ENCODE assay signal across 8 mouse cellular contexts in the genomic region with DNA sequence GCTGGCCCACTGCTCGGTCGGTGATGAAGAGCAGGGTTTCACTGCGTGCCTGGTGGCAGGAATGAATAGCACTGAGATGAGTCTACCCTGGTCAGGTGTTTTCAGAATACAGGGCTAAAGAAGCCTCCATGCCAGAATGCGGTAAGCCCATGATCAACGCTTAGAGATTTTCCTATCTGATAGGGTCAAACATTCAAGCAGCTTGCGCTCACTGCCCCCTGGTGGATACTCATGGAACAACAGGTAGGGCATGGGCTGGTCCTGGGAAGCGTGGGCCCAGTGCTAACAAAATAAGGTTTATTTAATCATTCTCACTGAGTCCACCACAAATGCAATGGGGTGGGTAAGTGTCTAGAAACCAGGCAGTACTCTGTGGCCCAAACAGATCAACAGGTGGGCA. TPM values are rescaled to one million over a fixed set of nuclear protein-coding genes. Genes with fewer than 3 reads are reported as not detected.
DNase-seq lines count a peak whose midpoint lies in the region; ATAC-seq and TF ChIP-seq lines count a peak whose summit lies in the region.

No protein-coding gene starts in this region.

- no peak for ATAC-seq in liver, embryonic 14.5 days (ENCODE audit: insufficient read depth)
- ATAC-seq in neutrophil, adult 5-6 weeks (ENCODE audit: extremely low read depth, insufficient number of reproducible peaks, low FRiP score, poor library complexity, severe bottlenecking), result peak; percentile 65; the same call in 1 of the 2 replicates

- TF ChIP-seq CTCF in liver, embryonic 14.5 days (IDR thresholded peaks at IDR 0.05; ENCODE audit: low read depth), result peak; percentile 97
- TF ChIP-seq CTCF in thymus, adult 2 months (IDR thresholded peaks at IDR 0.05; ENCODE audit: borderline replicate concordance, control insufficient read depth, extremely low read depth, insufficient read depth, low read length, poor library complexity), result peak; percentile 83; the same call in 1 of the 2 replicates

- no peak for TF ChIP-seq POLR2A in thymus, adult 2 months (IDR thresholded peaks at IDR 0.05; ENCODE audit: control insufficient read depth, extremely low read depth, insufficient read depth, low read length, poor library complexity)

- 31% methylated on average over 7 of the region's 7 CpGs for WGBS in liver, embryonic 14.5 days (ENCODE audit: insufficient replicate concordance)
- 35% methylated on average over 7 of the region's 7 CpGs for WGBS in thymus, adult 2 months

- TF ChIP-seq EP300 in liver, embryonic 14.5 days (IDR thresholded peaks at IDR 0.05; ENCODE audit: low read depth), result no peak

- no peaks in the 10 kb centered on the region for H3K36me3 ChIP-seq in liver, embryonic 14.5 days (replicated peaks; ENCODE audit: control insufficient read depth, insufficient read depth, low read depth)
- no peaks in the 10 kb centered on the region for H3K36me3 ChIP-seq in thymus, adult 2 months (ENCODE audit: control insufficient read depth, insufficient read depth, low read length)

- H3K9me3 ChIP-seq in liver, embryonic 14.5 days (ENCODE audit: control insufficient read depth, low read length), result no peaks in the 10 kb centered on the region

- no peaks in the 10 kb centered on the region for H3K27me3 ChIP-seq in liver, embryonic 14.5 days (ENCODE audit: control insufficient read depth, insufficient read depth, low read length)
- H3K27me3 ChIP-seq in thymus, adult 2 months (ENCODE audit: control insufficient read depth, insufficient read depth, low read length), result no peaks in the 10 kb centered on the region

- no peak overlapping the region for H3K9ac ChIP-seq in liver, embryonic 14.5 days (replicated peaks)

- no peaks in the 10 kb centered on the region for H3K4me1 ChIP-seq in liver, embryonic 14.5 days (replicated peaks; ENCODE audit: control insufficient read depth in 2 of 2, insufficient read depth in 2 of 2, low read length in 1 of 2)
- no peaks in the 10 kb centered on the region for H3K4me1 ChIP-seq in thymus, adult 2 months (replicated peaks; ENCODE audit: control insufficient read depth, insufficient read depth, low read length)

- no peak overlapping the region for H3K4me3 ChIP-seq in liver, embryonic 14.5 days (ENCODE audit: insufficient read depth in 1 of 2, low read depth in 2 of 2, low read length in 2 of 2)
- no peak overlapping the region for H3K4me3 ChIP-seq in thymus, adult 2 months (ENCODE audit: control insufficient read depth, insufficient read depth, low read length)

- no peak overlapping the region for H3K4me2 ChIP-seq in liver, embryonic 14.5 days (ENCODE audit: low read depth)

- no peak overlapping the region for H3K27ac ChIP-seq in liver, embryonic 14.5 days
- H3K27ac ChIP-seq in thymus, adult 2 months (ENCODE audit: control insufficient read depth, insufficient read depth, low read length), result no peak overlapping the region

- DNase-seq in CD4-positive, CD25-positive, alpha-beta regulatory T cell, adult 2 months (ENCODE audit: low read depth, low spot score), result peak; percentile 84
- DNase-seq in adrenal gland, postnatal 10 days, result peak; percentile 89
- DNase-seq in embryo, embryonic 11.5 days (ENCODE audit: low read depth, low spot score), result peak; percentile 57
- DNase-seq in heart, adult 9 months (ENCODE audit: low spot score in 2 of 2), result peak; percentile 52 to 60
- DNase-seq in kidney, postnatal 10 days, result peak; percentile 88
- peak; percentile 24 to 36 (median 31) for DNase-seq in liver, embryonic 14.5 days (ENCODE audit: low read depth in 3 of 3, low spot score in 3 of 3)
- DNase-seq in thymus, adult 2 months, result peak; percentile 72

RNA-seq across cellular contexts. Expression of a gene that starts 18.6 kb away (rescaled TPM):
- total RNA-seq in adrenal gland, postnatal 10 days (2021), result 10 to 100 TPM; 11.7 to 12.1 TPM
- 0.18 and 0.41 TPM in 2 replicates for polyA plus RNA-seq in liver, embryonic 14.5 days (2012; rRNA removed)
- 0.20 and 0.32 TPM in 2 replicates for polyA plus RNA-seq in liver, embryonic 14.5 days (2014; fragmentation: Nextera tagmentation; extraction: Ambion mirVana)
- not detected in 2 replicates for total RNA-seq in neutrophil, adult 5-6 weeks (2017)
- 1.5 and 3.0 TPM in 2 replicates for polyA plus RNA-seq in thymus, adult 2 months (2012; rRNA removed)

RNA-seq across cellular contexts. Expression of a gene that starts 35.9 kb away (rescaled TPM):
- 1 to 10 TPM; 8.4 to 9.9 TPM for total RNA-seq in adrenal gland, postnatal 10 days (2021)
- 0.79 and 0.91 TPM in 2 replicates for polyA plus RNA-seq in liver, embryonic 14.5 days (2012; rRNA removed)
- 1.2 and 1.5 TPM in 2 replicates for polyA plus RNA-seq in liver, embryonic 14.5 days (2014; fragmentation: Nextera tagmentation; extraction: Ambion mirVana)
- not detected in 2 replicates for total RNA-seq in neutrophil, adult 5-6 weeks (2017)
- 9.4 and 10.3 TPM in 2 replicates for polyA plus RNA-seq in thymus, adult 2 months (2012; rRNA removed)

RNA-seq across cellular contexts. Expression of a gene that starts 59.1 kb away (rescaled TPM):
- 10 to 100 TPM; 36.4 to 38.6 TPM for total RNA-seq in adrenal gland, postnatal 10 days (2021)
- 2.1 and 4.9 TPM in 2 replicates for polyA plus RNA-seq in liver, embryonic 14.5 days (2012; rRNA removed)
- polyA plus RNA-seq in liver, embryonic 14.5 days (2014; fragmentation: Nextera tagmentation; extraction: Ambion mirVana), result 20.8 and 24.1 TPM in 2 replicates
- total RNA-seq in neutrophil, adult 5-6 weeks (2017), result 131 and 142 TPM in 2 replicates
- 4.1 and 4.5 TPM in 2 replicates for polyA plus RNA-seq in thymus, adult 2 months (2012; rRNA removed)

Comparison
In these comparisons a context has a peak if more than half of its experiments do, and no peak if none do; other contexts are left out.
1. DNase-seq: peak in every context shown above with its lines; median percentile 89 in adrenal gland, postnatal 10 days; 88 in kidney, postnatal 10 days; 84 in CD4-positive, CD25-positive, alpha-beta regulatory T cell, adult 2 months; 72 in thymus, adult 2 months; 57 in embryo, embryonic 11.5 days; 56 in heart, adult 9 months; 31 in liver, embryonic 14.5 days.
2. RNA of a gene that starts 18.6 kb away (total RNA-seq): 11.7 to 12.1 TPM in adrenal gland, postnatal 10 days; not detected in neutrophil, adult 5-6 weeks; every median in the first group is over 10 times any median in the second.